Mouse (Mus musculus) embryonic facial prominence, embryonic 14.5 days (tissue): ENCODE measurements around the gene Cpt1b. TPM values are rescaled to one million over a fixed set of nuclear protein-coding genes. Genes with fewer than 3 reads are reported as not detected.

Experiments
- ATAC-seq: fragments of 200-750 bp; cut with Nextera tagmentation; 2 replicates; pipeline ENCODE4 v1.8.0; 2017; ENCODE audit warnings: low read depth, moderate number of reproducible peaks, moderate TSS enrichment
- DNase-seq: peaks from one replicate; pipeline ENCODE4 v3.0.0-alpha.2; 2015; ENCODE audit warnings: low spot score
- H3K27ac ChIP-seq: fragments of 300-500 bp; sonication (generic); replicated peaks from 2 replicates; pipeline ENCODE4 v1.5.1; 2014; ENCODE audit warnings: low read depth, mild to moderate bottlenecking, low read length, moderate library complexity
- H3K27me3 ChIP-seq: fragments of 300-500 bp; sonication (generic); replicated peaks from 2 replicates; pipeline ENCODE4 v1.6.1; 2014; ENCODE audit warnings: low read length; ENCODE audit not compliant: control insufficient read depth, insufficient read depth
- H3K36me3 ChIP-seq: fragments of 300-500 bp; sonication (generic); 2 replicates; pipeline ENCODE4 v1.6.1; 2014; ENCODE audit warnings: low read length, mixed read lengths; ENCODE audit not compliant: control insufficient read depth, insufficient read depth
- H3K4me1 ChIP-seq: fragments of 300-500 bp; sonication (generic); 2 replicates; pipeline ENCODE4 v1.6.1; 2014; ENCODE audit warnings: antibody characterized with exemption, low read length; ENCODE audit not compliant: control insufficient read depth, insufficient read depth
- H3K4me2 ChIP-seq: fragments of 300-500 bp; sonication (generic); 2 replicates; pipeline ENCODE4 v1.6.1; 2014; ENCODE audit warnings: low read depth, mild to moderate bottlenecking, low read length, moderate library complexity, mixed read lengths
- H3K4me3 ChIP-seq: fragments of 300-500 bp; sonication (generic); 2 replicates; pipeline ENCODE4 v1.5.1; 2014; ENCODE audit warnings: low read depth, mild to moderate bottlenecking, low read length
- H3K9ac ChIP-seq: fragments of 300-500 bp; sonication (generic); 2 replicates; pipeline ENCODE4 v1.6.1; 2014; ENCODE audit warnings: low read depth, mild to moderate bottlenecking, low read length, moderate library complexity, mixed read lengths
- H3K9me3 ChIP-seq: fragments of 300-500 bp; sonication (generic); 2 replicates; pipeline ENCODE4 v1.6.1; 2016; ENCODE audit warnings: low read length; ENCODE audit not compliant: control insufficient read depth
- WGBS: fragments of 180-500 bp; shearing (Covaris S2); extraction: QIAGEN DNeasy Blood & Tissue Kit; methylation state at CpG from one replicate; pipeline ENCODE4 v1.1.7; 2014; 5-methylcytosine and 5-hydroxymethylcytosine counted together
- polyA plus RNA-seq: library from polyadenylated mRNA; unstranded; fragments of >200 nt; fragmentation: Nextera tagmentation; extraction: Ambion mirVana; gene quantifications from 2 replicates; pipeline ENCODE4 v1.2.1, GENCODE M21; 2014

Cpt1b gene
- polyA plus RNA-seq, 1 experiment from 2014 or later: 7.7 TPM

- H3K4me2 ChIP-seq: peak within 1 kb of the TSS; percentile 70
- H3K4me3 ChIP-seq: peak within 1 kb of the TSS; percentile 41
- H3K4me1 ChIP-seq: peaks cover 6% of the 10 kb centered on the region; the same call in 1 of the 2 replicates
- peaks cover 16% of the 10 kb centered on the region; the same call in 1 of the 2 replicates for H3K27me3 ChIP-seq
- H3K9me3 ChIP-seq: no peaks in the 10 kb centered on the region
- peak within 1 kb of the TSS; percentile 49; the same call in 1 of the 2 replicates for H3K9ac ChIP-seq
- H3K36me3 ChIP-seq: no peaks in the 10 kb centered on the region
- ATAC-seq: peak; percentile 71
- peak; percentile 16 for DNase-seq
- H3K27ac ChIP-seq: no peak within 1 kb of the TSS
- WGBS: 1% methylated on average over 28 of the region's 53 CpGs
Measured at GRCm38 (mm10) chr15:89453865-89454478, 28.3 kb upstream of the Cpt1b start, which contains the start of gene Mapk8ip2. Mapk8ip2 (plus strand) TSS chr15:89453913.

DNA sequence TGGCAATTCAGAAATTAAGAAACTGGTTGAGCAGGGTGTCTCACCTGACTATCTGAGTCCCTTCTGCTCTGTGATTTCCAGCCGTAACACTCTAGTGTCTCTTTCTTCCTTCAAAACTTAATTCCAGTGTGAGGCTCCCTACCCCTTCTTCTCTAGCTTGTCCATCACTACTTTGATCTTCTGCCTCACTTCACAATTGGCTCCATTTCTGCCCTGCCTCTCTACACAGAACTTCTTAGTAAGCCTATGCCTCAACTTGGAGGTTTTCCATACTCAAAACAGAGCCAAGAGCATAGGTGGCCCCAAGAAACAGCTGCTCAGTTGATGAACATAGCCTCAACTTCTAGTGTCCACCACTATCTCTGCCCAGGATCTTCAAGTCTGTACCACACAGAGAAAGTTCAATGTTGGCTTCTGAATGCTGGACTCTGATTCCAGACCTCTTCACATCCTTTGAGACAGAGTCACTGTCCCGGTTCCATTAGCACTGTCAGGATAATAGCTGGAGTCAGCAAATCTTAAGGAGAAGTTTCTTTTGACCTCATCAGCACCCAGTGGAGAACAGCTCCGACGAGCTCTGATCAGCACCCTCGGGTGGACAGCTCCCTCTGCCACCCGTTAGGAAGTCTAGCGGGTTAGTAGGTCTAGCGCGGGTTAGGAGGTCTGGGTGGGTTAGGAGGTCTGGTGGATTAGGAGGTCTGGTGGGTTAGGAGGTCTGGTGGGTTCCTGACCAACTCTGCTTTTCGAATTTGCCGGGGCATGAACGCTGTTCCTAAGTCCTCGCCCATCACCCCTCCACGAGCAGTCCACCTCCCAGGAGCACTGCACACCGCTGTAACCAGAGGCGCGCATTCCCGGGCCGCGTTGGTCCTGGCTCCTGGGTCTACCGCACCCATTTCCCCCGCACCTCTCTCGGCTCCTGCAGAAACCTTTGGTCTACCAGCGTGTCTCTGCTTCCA lies 27.5 kb upstream of the Cpt1b start:
- ATAC-seq (peak; percentile 74), DNase-seq (peak; percentile 77)
- Histone ChIP-seq H3K9me3 (no peaks in the 10 kb centered on the region), H3K4me1 (peaks cover 6% of the 10 kb centered on the region; the same call in 1 of the 2 replicates), H3K4me3 (peak overlapping the region; percentile 41), H3K27ac (no peak overlapping the region), H3K4me2 (peak overlapping the region; percentile 70), H3K36me3 (no peaks in the 10 kb centered on the region), H3K27me3 (peaks cover 16% of the 10 kb centered on the region; the same call in 1 of the 2 replicates), H3K9ac (no peak overlapping the region)
- 5% methylated on average over 24 of the region's 24 CpGs for WGBS

GRCm38 (mm10) chr15:89442486-89443070 lies 16.9 kb upstream of the Cpt1b start:
- no peaks in the 10 kb centered on the region for H3K9me3 ChIP-seq
- H3K4me3 ChIP-seq: no peak overlapping the region
- ATAC-seq (no peak), DNase-seq (peak; percentile 19)
- 35% methylated on average over 8 of the region's 8 CpGs for WGBS
- H3K36me3 ChIP-seq: no peaks in the 10 kb centered on the region
- H3K27me3 ChIP-seq: no peaks in the 10 kb centered on the region
- no peaks in the 10 kb centered on the region for H3K4me1 ChIP-seq
- no peak overlapping the region for H3K4me2 ChIP-seq
- H3K27ac ChIP-seq: no peak overlapping the region
- H3K9ac ChIP-seq: no peak overlapping the region

DNA sequence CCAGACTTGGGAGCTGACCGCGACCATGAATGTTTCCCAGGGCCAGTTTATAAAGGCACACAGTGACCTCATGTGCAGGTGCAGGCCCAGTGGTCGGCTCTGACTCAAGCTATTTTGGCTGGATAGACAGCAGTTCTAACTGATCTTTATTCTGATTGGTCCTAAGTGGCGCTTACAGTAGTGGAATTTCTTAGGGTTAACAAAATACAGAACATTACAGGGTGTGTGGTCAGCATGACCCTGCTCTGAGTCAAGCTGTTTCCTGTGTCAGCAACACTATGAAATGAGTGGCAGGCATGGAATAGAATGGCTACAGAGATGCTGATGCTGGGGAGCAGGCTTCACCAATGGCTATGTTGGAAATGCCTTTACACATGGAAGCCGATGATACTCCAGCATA lies 10.2 kb upstream of the Cpt1b start:
- Histone ChIP-seq H3K4me2 (no peak overlapping the region), H3K27me3 (no peaks in the 10 kb centered on the region), H3K36me3 (no peaks in the 10 kb centered on the region), H3K4me1 (no peaks in the 10 kb centered on the region; the same call in 1 of the 2 replicates), H3K27ac (no peak overlapping the region), H3K4me3 (no peak overlapping the region), H3K9ac (no peak overlapping the region), H3K9me3 (no peaks in the 10 kb centered on the region)
- ATAC-seq: no peak
- WGBS: 83% methylated on average over 5 of the region's 5 CpGs
- no peak for DNase-seq

DNA sequence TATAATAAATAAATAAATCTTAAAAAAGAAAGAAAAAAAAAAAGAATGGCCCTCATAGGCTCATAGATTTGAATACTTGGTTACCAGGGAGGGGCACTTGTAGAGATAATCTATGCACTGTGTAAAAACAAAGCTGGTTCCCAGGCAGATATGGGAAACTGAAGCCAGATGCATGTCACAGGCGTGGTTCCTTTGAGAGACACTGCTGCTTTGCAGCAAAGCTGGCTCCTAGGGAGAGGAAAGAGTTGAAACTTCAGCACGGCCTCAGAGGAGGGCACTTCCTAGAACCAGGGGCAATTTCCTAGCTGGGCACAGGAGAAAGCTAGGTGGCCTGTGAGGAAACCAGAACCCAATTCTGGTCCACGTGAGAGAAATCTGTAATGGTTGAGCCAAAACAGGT lies 8.5 kb upstream of the Cpt1b start:
- no peak for ATAC-seq
- Histone ChIP-seq H3K27me3 (no peaks in the 10 kb centered on the region), H3K4me1 (peaks cover 4% of the 10 kb centered on the region), H3K9ac (no peak overlapping the region), H3K4me3 (no peak overlapping the region), H3K36me3 (no peaks in the 10 kb centered on the region), H3K9me3 (no peaks in the 10 kb centered on the region), H3K27ac (no peak overlapping the region), H3K4me2 (no peak overlapping the region)
- DNase-seq: no peak
- 58% methylated on average over 3 of the region's 3 CpGs for WGBS

GRCm38 (mm10) chr15:89432946-89433345 lies 7.3 kb upstream of the Cpt1b start:
- peaks cover 2% of the 10 kb centered on the region; the same call in 1 of the 2 replicates for H3K36me3 ChIP-seq
- H3K27ac ChIP-seq: no peak overlapping the region
- H3K9ac ChIP-seq: no peak overlapping the region
- H3K27me3 ChIP-seq: no peaks in the 10 kb centered on the region
- no peak for ATAC-seq
- H3K9me3 ChIP-seq: no peaks in the 10 kb centered on the region
- no peak overlapping the region for H3K4me3 ChIP-seq
- WGBS: 73% methylated on average over 4 of the region's 4 CpGs
- H3K4me2 ChIP-seq: no peak overlapping the region
- peaks cover 13% of the 10 kb centered on the region for H3K4me1 ChIP-seq
- no peak for DNase-seq

- Histone ChIP-seq H3K4me1 (peaks cover 13% of the 10 kb centered on the region), H3K36me3 (peaks cover 13% of the 10 kb centered on the region), H3K4me3 (no peak overlapping the region), H3K27me3 (no peaks in the 10 kb centered on the region), H3K4me2 (no peak overlapping the region), H3K9me3 (no peaks in the 10 kb centered on the region), H3K27ac (no peak overlapping the region), H3K9ac (no peak overlapping the region)
- WGBS: 89% methylated on average over 6 of the region's 6 CpGs
- ATAC-seq: no peak
- DNase-seq: no peak
Measured at GRCm38 (mm10) chr15:89431806-89432205, 6.1 kb upstream of the Cpt1b start.

DNA sequence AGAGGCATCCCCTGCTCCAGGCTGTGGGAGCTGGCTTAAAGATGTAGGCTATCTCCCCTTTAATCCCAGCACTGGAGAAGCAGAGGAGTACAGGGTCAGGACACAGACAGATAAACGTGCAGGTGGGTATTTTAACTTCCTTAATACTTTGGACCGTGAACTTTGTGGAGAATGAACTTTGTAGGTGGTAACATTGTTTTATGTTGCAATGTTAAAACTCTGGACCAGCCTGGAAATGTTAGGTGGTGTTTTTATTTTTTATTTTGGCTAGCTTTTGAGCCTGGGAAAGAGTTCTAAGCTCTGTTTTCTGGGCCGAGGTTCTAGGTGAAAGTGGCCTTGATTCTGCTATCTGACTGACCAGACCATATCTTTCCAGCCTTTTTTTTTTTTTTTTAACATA lies 5.6 kb upstream of the Cpt1b start:
- WGBS: 86% methylated on average over 3 of the region's 3 CpGs
- DNase-seq (no peak), ATAC-seq (no peak)
- Histone ChIP-seq H3K4me1 (peaks cover 13% of the 10 kb centered on the region), H3K4me2 (no peak overlapping the region), H3K27ac (no peak overlapping the region), H3K36me3 (peaks cover 19% of the 10 kb centered on the region), H3K9me3 (no peaks in the 10 kb centered on the region), H3K4me3 (no peak overlapping the region), H3K9ac (no peak overlapping the region), H3K27me3 (no peaks in the 10 kb centered on the region)
